Mouse (Mus musculus): ENCODE measurements around the gene Npc2. TPM values are rescaled to one million over a fixed set of nuclear protein-coding genes. Genes with fewer than 3 reads are reported as not detected.
A peak's percentile ranks its signal among the peaks of the same experiment; 100 is the strongest.

The Npc2 gene
- polyA plus RNA-seq, 1 experiment = 56.3 TPM

DNA sequence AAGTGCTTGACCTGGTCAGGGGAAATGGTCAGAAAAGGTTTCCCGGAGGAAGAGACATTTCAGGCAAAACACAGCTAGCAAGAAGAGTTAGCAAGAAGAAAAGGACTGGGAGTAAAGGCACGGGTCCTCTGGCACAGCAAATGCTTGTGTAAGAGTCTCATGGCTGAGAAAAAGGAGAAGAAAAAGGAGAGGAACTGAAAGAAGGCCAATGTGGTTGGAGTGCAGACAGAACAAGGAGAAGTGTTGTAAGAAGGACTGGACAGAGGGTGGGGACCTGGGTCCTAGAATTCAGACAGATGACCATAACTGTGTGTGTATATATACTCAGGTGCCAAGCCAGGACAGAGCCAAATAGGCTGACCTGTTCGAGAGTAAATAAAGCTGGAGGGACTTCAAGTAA, 24.8 kb downstream of the Npc2 start:
- Histone ChIP-seq H3K4me1 (ENCODE audit: control insufficient read depth, insufficient read depth, low read length) (peaks cover 18% of the 10 kb centered on the region), H3K27ac (ENCODE audit: insufficient read depth, low read length) (no peak overlapping the region), H3K27me3 (ENCODE audit: control insufficient read depth, insufficient read depth, low read length) (no peaks in the 10 kb centered on the region), H3K4me3 (replicated peaks; ENCODE audit: insufficient read depth, low read depth, low read length) (no peak overlapping the region)
- WGBS = 64% methylated on average over 3 of the region's 3 CpGs
- no peak for DNase-seq
- TF ChIP-seq CTCF (IDR thresholded peaks at IDR 0.05; ENCODE audit: borderline replicate concordance, insufficient read depth, low read depth, low read length) (no peak), POLR2A (IDR thresholded peaks at IDR 0.05; ENCODE audit: borderline replicate concordance, insufficient read depth, low read length) (no peak)

DNA sequence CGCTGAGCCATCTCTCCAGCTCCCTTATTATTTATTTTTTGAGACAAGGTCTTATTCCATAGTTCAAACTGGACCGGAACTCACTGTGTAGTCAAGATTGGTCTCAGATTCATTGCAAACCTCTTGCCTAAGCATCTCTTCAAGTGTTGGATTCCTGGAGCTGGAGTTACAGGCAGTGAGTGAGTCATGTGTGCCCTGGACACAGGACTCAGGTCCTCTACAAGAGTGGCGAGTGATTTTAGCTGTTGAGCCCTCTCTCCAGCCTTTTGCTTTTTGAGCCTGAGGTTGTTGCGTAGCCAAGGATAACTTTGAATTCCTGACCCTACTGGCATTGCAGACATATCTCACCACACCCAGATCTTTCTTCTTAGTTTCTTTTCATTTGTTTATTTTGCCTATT, 27.3 kb downstream of the Npc2 start:
- H3K27ac ChIP-seq (ENCODE audit: insufficient read depth, low read length) = no peak overlapping the region
- H3K4me1 ChIP-seq (ENCODE audit: control insufficient read depth, insufficient read depth, low read length) = peaks cover 1% of the 10 kb centered on the region; the same call in 1 of the 2 replicates
- WGBS = 91% methylated on average over 4 of the region's 4 CpGs
- DNase-seq = no peak
- H3K4me3 ChIP-seq (replicated peaks; ENCODE audit: insufficient read depth, low read depth, low read length) = no peak overlapping the region
- H3K27me3 ChIP-seq (ENCODE audit: control insufficient read depth, insufficient read depth, low read length) = no peaks in the 10 kb centered on the region
- TF ChIP-seq POLR2A (IDR thresholded peaks at IDR 0.05; ENCODE audit: borderline replicate concordance, insufficient read depth, low read length) = no peak
- TF ChIP-seq CTCF (IDR thresholded peaks at IDR 0.05; ENCODE audit: borderline replicate concordance, insufficient read depth, low read depth, low read length) = no peak

DNA sequence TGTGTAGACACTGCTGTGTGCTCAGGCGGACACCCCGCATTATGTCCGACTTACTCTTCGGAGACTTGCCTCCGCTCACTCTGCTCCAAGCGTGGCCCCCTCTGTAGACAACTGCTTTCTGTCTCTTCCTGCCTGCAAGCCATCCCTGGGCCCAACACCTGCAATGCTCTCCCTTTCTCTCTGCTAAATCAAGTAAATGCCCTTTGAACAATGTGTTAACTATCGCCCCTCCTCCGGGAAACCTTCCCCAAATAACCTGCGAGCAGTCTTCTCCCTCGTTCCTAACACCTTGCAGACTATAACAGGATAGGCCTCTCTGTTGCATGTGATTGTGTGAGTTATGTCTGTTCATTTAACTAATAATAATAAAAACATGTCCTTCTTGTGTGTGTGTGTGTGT, 29.5 kb downstream of the Npc2 start:
- Histone ChIP-seq H3K4me1 (ENCODE audit: control insufficient read depth, insufficient read depth, low read length) (no peaks in the 10 kb centered on the region), H3K4me3 (replicated peaks; ENCODE audit: insufficient read depth, low read depth, low read length) (no peak overlapping the region), H3K27me3 (ENCODE audit: control insufficient read depth, insufficient read depth, low read length) (no peaks in the 10 kb centered on the region), H3K27ac (ENCODE audit: insufficient read depth, low read length) (no peak overlapping the region)
- no peak for DNase-seq
- 90% methylated on average over 10 of the region's 10 CpGs for WGBS
- TF ChIP-seq CTCF (IDR thresholded peaks at IDR 0.05; ENCODE audit: borderline replicate concordance, insufficient read depth, low read depth, low read length) (no peak), POLR2A (IDR thresholded peaks at IDR 0.05; ENCODE audit: borderline replicate concordance, insufficient read depth, low read length) (no peak)

DNA sequence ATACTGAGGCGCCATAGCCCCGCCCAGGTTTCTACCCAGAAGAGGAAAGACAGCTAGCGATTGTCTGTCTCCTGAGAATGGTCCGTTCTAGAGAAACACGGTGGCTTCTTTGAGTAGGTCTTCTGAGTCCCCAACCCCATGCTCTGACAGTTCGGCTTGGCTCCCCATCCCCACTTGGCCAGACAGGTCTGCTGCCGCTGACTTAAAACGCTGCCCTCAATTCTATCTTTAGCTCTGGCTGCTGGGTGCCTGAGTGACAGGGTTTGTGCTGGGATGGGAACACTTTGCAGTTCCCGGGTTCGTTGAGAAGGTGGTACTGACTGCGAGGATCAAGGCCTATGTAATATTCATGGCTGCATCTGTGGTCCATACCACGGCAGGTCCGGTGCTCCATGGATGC, 39.6 kb downstream of the Npc2 start:
- peak in 1 of 2 experiments; percentile 16 for DNase-seq
- WGBS = 45% methylated on average over 13 of the region's 13 CpGs

DNA sequence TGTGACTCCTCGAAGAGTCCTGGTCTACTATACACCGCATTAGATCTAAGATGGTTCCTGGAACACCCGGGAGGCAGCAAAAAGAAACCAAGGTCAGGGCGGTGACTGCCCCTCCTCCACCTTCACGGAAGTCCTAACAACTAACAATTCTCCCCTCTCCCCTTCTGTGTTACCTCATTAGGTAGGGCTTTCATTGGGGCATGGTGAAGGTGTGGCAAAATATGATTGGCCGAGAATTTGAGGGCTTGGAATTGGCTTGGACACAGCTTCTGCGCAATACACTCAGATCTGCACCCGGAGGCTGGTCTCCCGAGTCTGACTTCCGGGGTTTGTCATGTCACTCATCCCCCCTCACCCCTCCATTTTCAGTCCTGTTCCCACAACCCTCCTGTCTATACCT, 44.5 kb downstream of the Npc2 start:
- Histone ChIP-seq H3K4me3 (replicated peaks; ENCODE audit: insufficient read depth, low read depth, low read length) (no peak overlapping the region), H3K27ac (ENCODE audit: insufficient read depth, low read length) (no peak overlapping the region), H3K4me1 (ENCODE audit: control insufficient read depth, insufficient read depth, low read length) (peaks cover 7% of the 10 kb centered on the region), H3K27me3 (ENCODE audit: control insufficient read depth, insufficient read depth, low read length) (no peaks in the 10 kb centered on the region)
- TF ChIP-seq POLR2A (IDR thresholded peaks at IDR 0.05; ENCODE audit: borderline replicate concordance, insufficient read depth, low read length) (no peak), CTCF (IDR thresholded peaks at IDR 0.05; ENCODE audit: borderline replicate concordance, insufficient read depth, low read depth, low read length) (no peak)
- 94% methylated on average over 10 of the region's 10 CpGs for WGBS
- DNase-seq = no peak

More for the DNA sequence above, 39.6 kb downstream of the Npc2 start:
- Histone ChIP-seq H3K4me3 (replicated peaks; ENCODE audit: insufficient read depth, low read depth, low read length) (no peak overlapping the region), H3K4me1 (ENCODE audit: control insufficient read depth, insufficient read depth, low read length) (peaks cover 10% of the 10 kb centered on the region), H3K27ac (ENCODE audit: insufficient read depth, low read length) (no peak overlapping the region), H3K27me3 (ENCODE audit: control insufficient read depth, insufficient read depth, low read length) (no peaks in the 10 kb centered on the region)
- TF ChIP-seq CTCF (IDR thresholded peaks at IDR 0.05; ENCODE audit: borderline replicate concordance, insufficient read depth, low read depth, low read length) (no peak), POLR2A (IDR thresholded peaks at IDR 0.05; ENCODE audit: borderline replicate concordance, insufficient read depth, low read length) (no peak)

DNA sequence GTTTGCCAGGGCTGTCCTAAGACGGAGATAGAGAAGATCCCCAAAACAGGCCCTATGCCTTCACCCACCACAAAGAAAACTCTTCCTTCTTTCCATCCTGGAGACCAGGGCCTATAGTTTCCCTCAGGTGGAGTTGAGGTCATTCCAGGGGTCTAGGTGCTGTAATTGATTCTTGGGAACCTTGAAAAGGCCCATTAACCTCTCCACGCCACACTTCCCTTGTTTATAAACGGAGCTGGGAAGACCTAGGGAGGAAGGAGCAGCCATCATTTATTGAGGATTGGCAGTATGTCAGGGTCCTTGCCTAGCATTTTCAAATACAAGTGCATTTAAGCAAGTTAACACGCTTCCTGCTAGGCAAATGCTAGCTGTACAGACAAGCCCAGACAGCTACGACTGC, 45.5 kb downstream of the Npc2 start:
- H3K27me3 ChIP-seq (ENCODE audit: control insufficient read depth, insufficient read depth, low read length) = no peaks in the 10 kb centered on the region
- H3K4me3 ChIP-seq (replicated peaks; ENCODE audit: insufficient read depth, low read depth, low read length) = no peak overlapping the region
- 83% methylated on average over 5 of the region's 5 CpGs for WGBS
- no peak overlapping the region for H3K27ac ChIP-seq (ENCODE audit: insufficient read depth, low read length)
- no peak for DNase-seq
- TF ChIP-seq POLR2A (IDR thresholded peaks at IDR 0.05; ENCODE audit: borderline replicate concordance, insufficient read depth, low read length) = no peak
- no peak for TF ChIP-seq CTCF (IDR thresholded peaks at IDR 0.05; ENCODE audit: borderline replicate concordance, insufficient read depth, low read depth, low read length)
- no peaks in the 10 kb centered on the region for H3K4me1 ChIP-seq (ENCODE audit: control insufficient read depth, insufficient read depth, low read length)

DNA sequence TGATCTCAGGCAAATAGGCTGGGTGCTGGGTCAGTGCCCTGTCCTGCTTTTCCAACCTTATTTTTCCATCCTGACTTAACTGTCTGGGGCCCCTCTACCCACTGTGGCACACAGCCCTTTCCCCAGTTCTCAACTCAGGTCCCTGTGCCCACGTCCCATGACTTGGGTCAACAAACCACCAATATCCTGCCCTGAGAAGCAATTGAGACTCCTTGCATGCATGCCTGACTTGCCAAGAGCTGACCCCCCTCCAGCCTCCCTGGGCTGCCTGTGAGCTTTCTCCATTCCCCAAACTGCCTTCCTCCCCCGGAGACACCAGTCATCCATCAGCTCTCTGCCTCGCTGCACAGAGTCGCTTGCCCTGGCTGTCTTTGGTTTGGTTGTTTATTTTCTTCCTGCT, 46.0 kb downstream of the Npc2 start:
- no peak overlapping the region for H3K27ac ChIP-seq (ENCODE audit: insufficient read depth, low read length)
- TF ChIP-seq POLR2A (IDR thresholded peaks at IDR 0.05; ENCODE audit: borderline replicate concordance, insufficient read depth, low read length) (no peak), CTCF (IDR thresholded peaks at IDR 0.05; ENCODE audit: borderline replicate concordance, insufficient read depth, low read depth, low read length) (no peak)
- H3K27me3 ChIP-seq (ENCODE audit: control insufficient read depth, insufficient read depth, low read length) = no peaks in the 10 kb centered on the region
- 38% methylated on average over 4 of the region's 4 CpGs for WGBS
- H3K4me1 ChIP-seq (ENCODE audit: control insufficient read depth, insufficient read depth, low read length) = no peaks in the 10 kb centered on the region
- H3K4me3 ChIP-seq (replicated peaks; ENCODE audit: insufficient read depth, low read depth, low read length) = no peak overlapping the region
- no peak for DNase-seq

DNA sequence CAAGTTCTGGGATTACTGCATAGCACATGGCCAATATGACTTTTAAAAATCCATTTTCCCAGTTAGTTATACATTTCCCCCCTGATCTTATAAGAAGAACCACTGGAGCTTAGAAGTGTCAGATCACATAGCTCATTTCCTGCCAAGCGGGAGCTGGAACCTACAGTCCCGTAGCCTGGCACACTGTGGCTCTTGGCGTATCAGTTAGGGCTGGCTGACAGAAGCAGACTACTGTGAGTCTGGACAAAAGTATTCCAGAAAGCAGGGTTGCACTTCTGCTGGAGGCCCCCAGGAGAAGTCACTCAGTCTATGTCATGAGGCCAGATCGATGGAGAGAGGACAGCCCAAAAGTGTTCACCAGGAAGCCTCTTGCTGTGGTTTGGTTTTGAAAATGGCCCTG, 46.6 kb downstream of the Npc2 start:
- WGBS = 62% methylated on average over 4 of the region's 4 CpGs
- TF ChIP-seq CTCF (IDR thresholded peaks at IDR 0.05; ENCODE audit: borderline replicate concordance, insufficient read depth, low read depth, low read length) (no peak), POLR2A (IDR thresholded peaks at IDR 0.05; ENCODE audit: borderline replicate concordance, insufficient read depth, low read length) (no peak)
- DNase-seq = no peak

More for the DNA sequence above, 46.6 kb downstream of the Npc2 start:
- H3K27ac ChIP-seq (ENCODE audit: insufficient read depth, low read length) = no peak overlapping the region
- no peak overlapping the region for H3K4me3 ChIP-seq (replicated peaks; ENCODE audit: insufficient read depth, low read depth, low read length)
- H3K27me3 ChIP-seq (ENCODE audit: control insufficient read depth, insufficient read depth, low read length) = no peaks in the 10 kb centered on the region
- H3K4me1 ChIP-seq (ENCODE audit: control insufficient read depth, insufficient read depth, low read length) = no peaks in the 10 kb centered on the region
